Mouse (Mus musculus): ENCODE results near the gene Tigar.

GRCm38 (mm10) chr6:127138962-127139361 is 29.6 kb upstream of the Tigar start:
- TF ChIP-seq USF1 (IDR thresholded peaks at IDR 0.05; ENCODE audit: low read depth, low read length) (no peak), TBP (IDR thresholded peaks at IDR 0.05; ENCODE audit: low read depth, low read length) (no peak), CHD2 (IDR thresholded peaks at IDR 0.05; ENCODE audit: low read length) (no peak), MAZ (IDR thresholded peaks at IDR 0.05; ENCODE audit: low read depth, low read length) (no peak)
